ENCODE assay signal across 10 mouse cellular contexts in genomic region chr4:118274521-118274920, GRCm38 (mm10). TPM values are rescaled to one million over a fixed set of nuclear protein-coding genes. Genes with fewer than 3 reads are reported as not detected.
DNase-seq lines count a peak whose midpoint lies in the region; ATAC-seq lines count a peak whose summit lies in the region.
"Had no signal": no experiment of that assay in that cellular context is flagged by ENCODE, and none has a peak within 500 bp of the region (broad histone marks: within the 10 kb centered on the region; RNA-seq: fewer than 3 reads in every experiment).

No protein-coding gene starts in this region.

- H3K9ac ChIP-seq in lung, embryonic 16.5 days (ENCODE audit: low read length): 0 out of 2 replicates have a peak overlapping the region, but pooled peaks have one; percentile 1
- no peak overlapping the region; the same call in 1 of the 2 replicates for H3K9ac ChIP-seq in forebrain, embryonic 14.5 days (ENCODE audit: low read length)
- H3K9ac ChIP-seq in limb, embryonic 12.5 days (replicated peaks): no peak overlapping the region
- H3K9ac ChIP-seq in stomach, embryonic 14.5 days (replicated peaks; ENCODE audit: low read depth, low read length): no peak overlapping the region
- H3K9ac ChIP-seq: liver, embryonic 15.5 days had no signal

- peaks cover 80% of the 10 kb centered on the region for H3K4me1 ChIP-seq in lung, embryonic 16.5 days (replicated peaks; ENCODE audit: control insufficient read depth, insufficient read depth, low read length)
- H3K4me1 ChIP-seq in forebrain, embryonic 14.5 days (ENCODE audit: control insufficient read depth, insufficient read depth, low read length): peaks cover 54% of the 10 kb centered on the region
- H3K4me1 ChIP-seq in limb, embryonic 12.5 days (replicated peaks): peaks cover 67% of the 10 kb centered on the region
- H3K4me1 ChIP-seq in stomach, embryonic 14.5 days (ENCODE audit: control insufficient read depth, insufficient read depth, low read length): peaks cover 48% of the 10 kb centered on the region

- H3K4me2 ChIP-seq in lung, embryonic 16.5 days (ENCODE audit: low read depth, low read length): no peak overlapping the region
- H3K4me2 ChIP-seq in forebrain, embryonic 14.5 days (ENCODE audit: low read length): no peak overlapping the region
- no peak overlapping the region for H3K4me2 ChIP-seq in limb, embryonic 12.5 days
- no peak overlapping the region for H3K4me2 ChIP-seq in stomach, embryonic 14.5 days (replicated peaks; ENCODE audit: low read depth, low read length)
- H3K4me2 ChIP-seq: liver, embryonic 15.5 days had no signal

- H3K27me3 ChIP-seq in lung, embryonic 16.5 days (ENCODE audit: control insufficient read depth, insufficient read depth, low read depth, low read length): no peaks in the 10 kb centered on the region
- H3K27me3 ChIP-seq in forebrain, embryonic 14.5 days (replicated peaks; ENCODE audit: control insufficient read depth, insufficient read depth, low read length): no peaks in the 10 kb centered on the region
- H3K27me3 ChIP-seq in limb, embryonic 12.5 days: no peaks in the 10 kb centered on the region
- H3K27me3 ChIP-seq in stomach, embryonic 14.5 days (ENCODE audit: control insufficient read depth, insufficient read depth, low read length): no peaks in the 10 kb centered on the region
- H3K27me3 ChIP-seq: liver, embryonic 15.5 days had no signal

- H3K36me3 ChIP-seq in lung, embryonic 16.5 days (ENCODE audit: control insufficient read depth, insufficient read depth, low read length): peaks cover 5% of the 10 kb centered on the region; the same call in 1 of the 2 replicates
- peaks cover 30% of the 10 kb centered on the region for H3K36me3 ChIP-seq in forebrain, embryonic 14.5 days (ENCODE audit: control insufficient read depth, insufficient read depth, low read length)
- H3K36me3 ChIP-seq in limb, embryonic 12.5 days: peaks cover 76% of the 10 kb centered on the region
- H3K36me3 ChIP-seq in stomach, embryonic 14.5 days (ENCODE audit: control insufficient read depth, insufficient read depth, low read length): peaks cover 28% of the 10 kb centered on the region; the same call in 1 of the 2 replicates

- ATAC-seq in lung, embryonic 16.5 days (ENCODE audit: low read depth): no peak
- no peak for ATAC-seq in forebrain, embryonic 14.5 days
- ATAC-seq in limb, embryonic 12.5 days (ENCODE audit: insufficient number of reproducible peaks, insufficient read depth, low FRiP score, low TSS enrichment, low read depth): no peak
- ATAC-seq in stomach, embryonic 14.5 days (ENCODE audit: insufficient number of reproducible peaks, insufficient read depth, low FRiP score, low read depth): no peak

- 50% methylated on average over 7 of the region's 7 CpGs for WGBS in lung, embryonic 16.5 days
- 16% methylated on average over 7 of the region's 7 CpGs for WGBS in forebrain, embryonic 14.5 days
- WGBS in limb, embryonic 12.5 days: 53% methylated on average over 7 of the region's 7 CpGs
- 48% methylated on average over 7 of the region's 7 CpGs for WGBS in stomach, embryonic 14.5 days

- H3K9me3 ChIP-seq in lung, embryonic 16.5 days (ENCODE audit: control insufficient read depth, low read length): no peaks in the 10 kb centered on the region; the same call in 1 of the 2 replicates
- H3K9me3 ChIP-seq in forebrain, embryonic 14.5 days (replicated peaks; ENCODE audit: control insufficient read depth, low read length): no peaks in the 10 kb centered on the region
- H3K9me3 ChIP-seq in limb, embryonic 12.5 days: 0 out of 2 replicates have a peak, but pooled peaks cover 3% of the 10 kb centered on the region
- no peaks in the 10 kb centered on the region for H3K9me3 ChIP-seq in stomach, embryonic 14.5 days (ENCODE audit: control insufficient read depth, low read depth, low read length)
- H3K9me3 ChIP-seq: liver, embryonic 15.5 days had no signal

- DNase-seq in lung, postnatal 36 days: no peak
- peak; percentile 68 for DNase-seq in forebrain, embryonic 14.5 days (ENCODE audit: low spot score)
- DNase-seq in layer of hippocampus, postnatal 36 days: no peak
- DNase-seq in urinary bladder, postnatal 10 days (ENCODE audit: low spot score): no peak
- no peak for DNase-seq in spleen, postnatal 10 days (ENCODE audit: low spot score in 2 of 2)
- DNase-seq: kidney, adult 18-20 months had no signal

- peak overlapping the region; percentile 97 for H3K27ac ChIP-seq in lung, embryonic 16.5 days (ENCODE audit: low read length)
- peak overlapping the region; percentile 35; the same call in 1 of the 2 replicates for H3K27ac ChIP-seq in forebrain, embryonic 14.5 days (ENCODE audit: low read depth, low read length)
- H3K27ac ChIP-seq in limb, embryonic 12.5 days: 0 out of 2 replicates have a peak overlapping the region, but pooled peaks have one; percentile 7
- H3K27ac ChIP-seq in stomach, embryonic 14.5 days (ENCODE audit: low read length): peak overlapping the region; percentile 97; the same call in 1 of the 2 replicates

- H3K4me3 ChIP-seq in lung, embryonic 16.5 days (ENCODE audit: low read length): no peak overlapping the region
- no peak overlapping the region for H3K4me3 ChIP-seq in forebrain, embryonic 14.5 days (ENCODE audit: low read depth, low read length)
- H3K4me3 ChIP-seq in limb, embryonic 12.5 days (replicated peaks): no peak overlapping the region
- no peak overlapping the region for H3K4me3 ChIP-seq in stomach, embryonic 14.5 days (ENCODE audit: low read depth, low read length)
- H3K4me3 ChIP-seq: liver, embryonic 15.5 days had no signal

RNA-seq across cellular contexts. Expression of gene Ptprf, which starts 16.7 kb away (rescaled TPM):
- 79.7 and 84.3 TPM in 2 replicates for polyA plus RNA-seq in lung, embryonic 16.5 days (2015; fragmentation: Nextera tagmentation; extraction: Ambion mirVana)
- 42.0 and 50.2 TPM in 2 replicates for polyA plus RNA-seq in forebrain, embryonic 14.5 days (2014; fragmentation: Nextera tagmentation; extraction: Ambion mirVana)
- 69.6 and 72.2 TPM in 2 replicates for polyA plus RNA-seq in limb, embryonic 12.5 days (2016; fragmentation: Nextera tagmentation; extraction: Ambion mirVana)
- 79.8 and 84.0 TPM in 2 replicates for polyA plus RNA-seq in stomach, embryonic 14.5 days (2014; fragmentation: Nextera tagmentation; extraction: Ambion mirVana)
- total RNA-seq in layer of hippocampus, postnatal 36 days (2021): 10 to 100 TPM; 73.3 to 80.7 TPM

Comparison
In these comparisons a context has a peak if more than half of its experiments do, and no peak if none do; other contexts are left out.
1. H3K27ac ChIP-seq: peak in every context shown above with its lines; median percentile 97 in lung, embryonic 16.5 days; 97 in stomach, embryonic 14.5 days; 35 in forebrain, embryonic 14.5 days; 7 in limb, embryonic 12.5 days.